8 mouse cellular contexts compared by ENCODE assay signal in genomic region chr7:25284171-25284570, GRCm38 (mm10). TPM values are rescaled to one million over a fixed set of nuclear protein-coding genes. Genes with fewer than 3 reads are reported as not detected.
DNase-seq lines count a peak whose midpoint lies in the region; ATAC-seq and TF ChIP-seq lines count a peak whose summit lies in the region.

No protein-coding gene starts in this region.

- H3K27me3 ChIP-seq in heart, embryonic 13.5 days (replicated peaks), result no peaks in the 10 kb centered on the region
- H3K27me3 ChIP-seq in embryonic facial prominence, embryonic 11.5 days (ENCODE audit: control insufficient read depth, insufficient read depth, low read length), result no peaks in the 10 kb centered on the region
- no peaks in the 10 kb centered on the region for H3K27me3 ChIP-seq in heart, postnatal 0 days (ENCODE audit: control insufficient read depth, insufficient read depth, low read length)

- no peak for TF ChIP-seq CTCF in heart, postnatal 0 days (IDR thresholded peaks at IDR 0.05; ENCODE audit: low read depth)

- ATAC-seq in heart, embryonic 13.5 days (ENCODE audit: extremely low read depth, insufficient number of reproducible peaks, low FRiP score, low TSS enrichment), result no peak
- no peak for ATAC-seq in embryonic facial prominence, embryonic 11.5 days (replicated peaks; ENCODE audit: insufficient number of reproducible peaks, low FRiP score, low TSS enrichment, low read depth)
- ATAC-seq in heart, postnatal 0 days (ENCODE audit: insufficient read depth, low read depth), result no peak
- ATAC-seq in megakaryocyte-erythroid progenitor cell, adult 5-6 weeks (replicated peaks; ENCODE audit: low FRiP score, low TSS enrichment, poor library complexity, severe bottlenecking), result 0 out of 2 replicates have a peak, but pooled peaks have one; percentile 5

- H3K27ac ChIP-seq in heart, embryonic 13.5 days (replicated peaks), result peak overlapping the region; percentile 100
- no peak overlapping the region; the same call in 1 of the 2 replicates for H3K27ac ChIP-seq in embryonic facial prominence, embryonic 11.5 days (replicated peaks; ENCODE audit: low read depth, low read length)
- H3K27ac ChIP-seq in heart, postnatal 0 days (ENCODE audit: low read depth), result peak overlapping the region; percentile 96; the same call in 1 of the 2 replicates

- H3K4me2 ChIP-seq in heart, embryonic 13.5 days, result peak overlapping the region; percentile 97
- H3K4me2 ChIP-seq in embryonic facial prominence, embryonic 11.5 days (ENCODE audit: low read depth, low read length), result peak overlapping the region; percentile 87
- peak overlapping the region; percentile 88; the same call in 1 of the 2 replicates for H3K4me2 ChIP-seq in heart, postnatal 0 days (ENCODE audit: low read depth, low read length)

- no peak for TF ChIP-seq EP300 in heart, postnatal 0 days (IDR thresholded peaks at IDR 0.05; ENCODE audit: low read depth)

- H3K36me3 ChIP-seq in heart, embryonic 13.5 days, result peaks cover 47% of the 10 kb centered on the region
- peaks cover 15% of the 10 kb centered on the region for H3K36me3 ChIP-seq in embryonic facial prominence, embryonic 11.5 days (replicated peaks; ENCODE audit: control insufficient read depth, insufficient read depth, low read depth, low read length)
- H3K36me3 ChIP-seq in heart, postnatal 0 days (replicated peaks; ENCODE audit: control insufficient read depth, insufficient read depth, low read length), result peaks cover 44% of the 10 kb centered on the region

- DNase-seq in heart, adult 18-20 months, result no peak
- DNase-seq in embryonic facial prominence, embryonic 11.5 days (ENCODE audit: low spot score), result no peak
- DNase-seq in heart, postnatal 0 days (ENCODE audit: low spot score), result no peak
- no peak for DNase-seq in adipocyte (ENCODE audit: low spot score)
- DNase-seq in left cerebral cortex, adult 18-20 months (ENCODE audit: low spot score in 2 of 2), result no peak
- no peak for DNase-seq in urinary bladder, postnatal 4 days (ENCODE audit: low spot score in 2 of 2)

- no peaks in the 10 kb centered on the region for H3K9me3 ChIP-seq in heart, embryonic 13.5 days
- H3K9me3 ChIP-seq in embryonic facial prominence, embryonic 11.5 days (replicated peaks; ENCODE audit: control insufficient read depth, low read length), result no peaks in the 10 kb centered on the region
- H3K9me3 ChIP-seq in heart, postnatal 0 days (replicated peaks; ENCODE audit: control insufficient read depth, low read length), result no peaks in the 10 kb centered on the region

- peak overlapping the region; percentile 87 for H3K9ac ChIP-seq in heart, embryonic 13.5 days
- peak overlapping the region; percentile 83 for H3K9ac ChIP-seq in embryonic facial prominence, embryonic 11.5 days (replicated peaks; ENCODE audit: low read length)
- H3K9ac ChIP-seq in heart, postnatal 0 days (replicated peaks; ENCODE audit: low read depth, low read length), result 0 out of 2 replicates have a peak overlapping the region, but pooled peaks have one; percentile 35

- peak overlapping the region; percentile 69 for H3K4me3 ChIP-seq in heart, embryonic 13.5 days
- H3K4me3 ChIP-seq in embryonic facial prominence, embryonic 11.5 days (ENCODE audit: low read depth, low read length), result peak overlapping the region; percentile 78; the same call in 1 of the 2 replicates
- H3K4me3 ChIP-seq in heart, postnatal 0 days (ENCODE audit: low read depth, low read length), result no peak overlapping the region

- H3K4me1 ChIP-seq in heart, embryonic 13.5 days, result peaks cover 45% of the 10 kb centered on the region
- H3K4me1 ChIP-seq in embryonic facial prominence, embryonic 11.5 days (ENCODE audit: control insufficient read depth, insufficient read depth, low read length), result peaks cover 17% of the 10 kb centered on the region
- peaks cover 40% of the 10 kb centered on the region for H3K4me1 ChIP-seq in heart, postnatal 0 days (ENCODE audit: control insufficient read depth, insufficient read depth)

- 58% methylated on average over 2 of the region's 2 CpGs for WGBS in heart, embryonic 13.5 days
- 82% methylated on average over 2 of the region's 2 CpGs for WGBS in embryonic facial prominence, embryonic 11.5 days
- 40% methylated on average over 2 of the region's 2 CpGs for WGBS in heart, postnatal 0 days

RNA-seq across cellular contexts. Expression of gene Pafah1b3, which starts 13.6 kb away (rescaled TPM):
- polyA plus RNA-seq in heart, embryonic 13.5 days (2015; fragmentation: Nextera tagmentation; extraction: Ambion mirVana), result 145 and 154 TPM in 2 replicates
- 1 to 10 TPM; 4.0 to 5.6 TPM for total RNA-seq in heart, adult 18-20 months (2021)
- polyA plus RNA-seq in embryonic facial prominence, embryonic 11.5 days (2014; fragmentation: Nextera tagmentation; extraction: Ambion mirVana), result 287 and 312 TPM in 2 replicates
- 83.9 and 161 TPM in 2 replicates for total RNA-seq in heart, postnatal 0 days (2014; rRNA removed; ENCODE audit: low replicate concordance)
- polyA plus RNA-seq in heart, postnatal 0 days (2015; fragmentation: Nextera tagmentation; extraction: Ambion mirVana), result 57.3 and 61.5 TPM in 2 replicates
- 22.0 and 23.2 TPM in 2 replicates for total RNA-seq in megakaryocyte-erythroid progenitor cell, adult 5-6 weeks (2014; fragmentation: Nextera tagmentation)
- 12.8 and 26.3 TPM in 2 replicates for total RNA-seq in megakaryocyte-erythroid progenitor cell, adult 5-6 weeks (2017)
- total RNA-seq in left cerebral cortex, adult 18-20 months (2021), result 10 to 100 TPM; 35.7 to 36.9 TPM

RNA-seq across cellular contexts. Expression of gene Cic, which starts 16.7 kb away (rescaled TPM):
- 22.9 and 23.4 TPM in 2 replicates for polyA plus RNA-seq in heart, embryonic 13.5 days (2015; fragmentation: Nextera tagmentation; extraction: Ambion mirVana)
- 10 to 100 TPM; 45.1 to 63.1 TPM for total RNA-seq in heart, adult 18-20 months (2021)
- 26.6 and 27.0 TPM in 2 replicates for polyA plus RNA-seq in embryonic facial prominence, embryonic 11.5 days (2014; fragmentation: Nextera tagmentation; extraction: Ambion mirVana)
- 57.2 and 63.0 TPM in 2 replicates for total RNA-seq in heart, postnatal 0 days (2014; rRNA removed; ENCODE audit: low replicate concordance)
- 15.7 and 16.9 TPM in 2 replicates for polyA plus RNA-seq in heart, postnatal 0 days (2015; fragmentation: Nextera tagmentation; extraction: Ambion mirVana)
- total RNA-seq in megakaryocyte-erythroid progenitor cell, adult 5-6 weeks (2014; fragmentation: Nextera tagmentation), result 125 and 134 TPM in 2 replicates
- total RNA-seq in megakaryocyte-erythroid progenitor cell, adult 5-6 weeks (2017), result 20.5 and 40.0 TPM in 2 replicates
- total RNA-seq in left cerebral cortex, adult 18-20 months (2021), result 100 to 1,000 TPM; 212 to 225 TPM

RNA-seq across cellular contexts. Expression of gene Prr19, which starts 17.0 kb away (rescaled TPM):
- 0.23 and 0.39 TPM in 2 replicates for polyA plus RNA-seq in heart, embryonic 13.5 days (2015; fragmentation: Nextera tagmentation; extraction: Ambion mirVana)
- not detected for total RNA-seq in heart, adult 18-20 months (2021)
- 1.6 TPM in 2 replicates for polyA plus RNA-seq in embryonic facial prominence, embryonic 11.5 days (2014; fragmentation: Nextera tagmentation; extraction: Ambion mirVana)
- not detected in 2 replicates for total RNA-seq in heart, postnatal 0 days (2014; rRNA removed; ENCODE audit: low replicate concordance)
- not detected in 2 replicates for polyA plus RNA-seq in heart, postnatal 0 days (2015; fragmentation: Nextera tagmentation; extraction: Ambion mirVana)
- total RNA-seq in megakaryocyte-erythroid progenitor cell, adult 5-6 weeks (2014; fragmentation: Nextera tagmentation), result not detected in 2 replicates
- total RNA-seq in megakaryocyte-erythroid progenitor cell, adult 5-6 weeks (2017), result not detected in 2 replicates
- total RNA-seq in left cerebral cortex, adult 18-20 months (2021), result not detected

RNA-seq across cellular contexts. Expression of gene Tmem145, which starts 21.7 kb away (rescaled TPM):
- 0.11 and 0.34 TPM in 2 replicates for polyA plus RNA-seq in heart, embryonic 13.5 days (2015; fragmentation: Nextera tagmentation; extraction: Ambion mirVana)
- total RNA-seq in heart, adult 18-20 months (2021), result not detected
- polyA plus RNA-seq in embryonic facial prominence, embryonic 11.5 days (2014; fragmentation: Nextera tagmentation; extraction: Ambion mirVana), result 0.91 and 1.3 TPM in 2 replicates
- not detected in 2 replicates for total RNA-seq in heart, postnatal 0 days (2014; rRNA removed; ENCODE audit: low replicate concordance)
- not detected in 2 replicates for polyA plus RNA-seq in heart, postnatal 0 days (2015; fragmentation: Nextera tagmentation; extraction: Ambion mirVana)
- total RNA-seq in megakaryocyte-erythroid progenitor cell, adult 5-6 weeks (2014; fragmentation: Nextera tagmentation), result not detected in 2 replicates
- total RNA-seq in megakaryocyte-erythroid progenitor cell, adult 5-6 weeks (2017), result not detected in 2 replicates
- total RNA-seq in left cerebral cortex, adult 18-20 months (2021), result 10 to 100 TPM; 45.4 to 46.6 TPM

RNA-seq across cellular contexts. Expression of gene Megf8, which starts 32.8 kb away (rescaled TPM):
- polyA plus RNA-seq in heart, embryonic 13.5 days (2015; fragmentation: Nextera tagmentation; extraction: Ambion mirVana), result 7.0 and 7.5 TPM in 2 replicates
- 10 to 100 TPM; 31.8 to 32.9 TPM for total RNA-seq in heart, adult 18-20 months (2021)
- polyA plus RNA-seq in embryonic facial prominence, embryonic 11.5 days (2014; fragmentation: Nextera tagmentation; extraction: Ambion mirVana), result 8.7 and 10.8 TPM in 2 replicates
- total RNA-seq in heart, postnatal 0 days (2014; rRNA removed; ENCODE audit: low replicate concordance), result 17.7 and 22.5 TPM in 2 replicates
- 4.3 and 4.4 TPM in 2 replicates for polyA plus RNA-seq in heart, postnatal 0 days (2015; fragmentation: Nextera tagmentation; extraction: Ambion mirVana)
- 2.5 and 2.6 TPM in 2 replicates for total RNA-seq in megakaryocyte-erythroid progenitor cell, adult 5-6 weeks (2014; fragmentation: Nextera tagmentation)
- total RNA-seq in megakaryocyte-erythroid progenitor cell, adult 5-6 weeks (2017), result 2.4 and 2.7 TPM in 2 replicates
- total RNA-seq in left cerebral cortex, adult 18-20 months (2021), result 100 to 1,000 TPM; 100 to 102 TPM

Comparison
In these comparisons a context has a peak if more than half of its experiments do, and no peak if none do; other contexts are left out.
1. H3K9ac ChIP-seq: peak in every context shown above with its lines; median percentile 87 in heart, embryonic 13.5 days; 83 in embryonic facial prominence, embryonic 11.5 days; 35 in heart, postnatal 0 days.